Mouse (Mus musculus) spleen, postnatal 14 days (tissue): Measurements from ENCODE around the gene Gm20878.
"Not testable (repeated sequence)": the region's sequence is repeated elsewhere in the genome, so short reads cannot be mapped to it uniquely, and the experiment has no call there.

Source experiments
- DNase-seq, 2 experiments: peaks; one replicate each; pipeline ENCODE4 v3.0.0; 2021 to 2022; ENCODE audit warnings: low spot score in 2 of 2

The Gm20878 gene

DNA sequence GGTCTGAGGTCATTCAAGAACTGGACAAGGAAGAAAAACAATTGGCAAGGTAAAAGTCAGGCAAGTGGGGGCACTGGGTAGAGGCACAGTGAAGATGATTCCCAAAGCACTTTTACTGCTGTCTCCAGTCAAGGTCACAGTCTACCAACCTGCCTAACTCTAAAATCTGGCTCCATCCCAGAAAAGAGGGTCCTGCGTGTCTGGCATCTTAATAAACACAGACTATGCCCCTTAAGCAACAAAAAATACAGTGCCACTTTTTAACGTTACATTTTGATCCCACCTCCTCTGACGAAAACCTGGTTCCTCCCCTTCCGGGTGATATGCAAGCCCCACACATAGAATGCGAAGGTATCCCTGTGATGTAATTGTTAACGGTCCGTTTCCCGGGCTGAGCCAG, at the start of gene Gm20878:
Gene Gm20878, plus strand, starts transcription at position 301 of the 400 bp plus-strand sequence.
- not testable (repeated sequence) for DNase-seq

DNA sequence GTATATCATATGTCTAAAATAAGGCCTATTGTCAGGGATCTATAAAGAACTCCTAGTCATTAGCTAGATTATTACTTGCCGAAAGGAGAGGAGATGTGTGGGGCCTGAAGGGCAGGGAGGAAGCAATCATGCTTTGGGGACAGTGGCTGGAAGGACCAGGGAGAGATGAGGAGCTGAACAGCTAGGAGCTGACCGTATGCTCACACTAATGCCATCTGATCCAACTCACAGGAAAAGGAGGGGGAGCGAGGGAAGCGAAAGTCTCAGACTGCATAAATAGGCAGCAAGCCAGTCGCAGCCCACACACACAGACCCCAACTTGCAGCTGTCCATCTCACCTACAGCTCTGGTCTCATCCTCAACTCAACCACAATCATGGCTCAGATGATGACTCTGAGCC, 38.1 kb upstream of the Gm20878 start, which contains the start of gene Gm21541:
Gene Gm21541, plus strand, starts transcription at position 301 of the 400 bp plus-strand sequence.
- not testable (repeated sequence) for DNase-seq

DNA sequence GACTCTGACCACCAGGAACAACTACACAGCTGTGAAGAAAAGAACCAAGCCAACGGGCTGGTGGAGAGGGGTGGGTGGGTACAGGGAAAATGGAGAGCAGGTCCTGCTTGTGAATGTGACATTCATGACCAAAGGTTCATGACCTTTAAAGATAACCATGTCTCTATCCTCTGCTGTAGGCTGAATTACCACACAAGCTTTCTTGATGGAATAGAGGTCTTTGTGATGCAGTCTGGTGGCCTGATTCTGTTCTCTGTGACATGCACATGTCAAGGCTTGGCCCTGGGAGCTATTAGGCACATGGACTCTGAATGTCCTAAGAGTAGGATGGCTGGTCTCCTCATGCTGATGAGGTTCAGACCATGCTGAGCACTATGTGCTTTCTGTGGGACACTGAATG, 24.4 kb downstream of the Gm20878 start, which contains the start of gene Fam205a4:
Gene Fam205a4, plus strand, starts transcription at position 301 of the 400 bp plus-strand sequence.
- not testable (repeated sequence) for DNase-seq
